Mouse (Mus musculus) bone marrow macrophage, adult 2 months (primary cell): Measurements from ENCODE around the gene Gper1. TPM values are rescaled to one million over a fixed set of nuclear protein-coding genes. Genes with fewer than 3 reads are reported as not detected.

Source experiments
- H3K27ac ChIP-seq: 2 replicates; pipeline ENCODE4 v1.5.1; 2012; ENCODE audit warnings: low read depth, low read length; ENCODE audit not compliant: insufficient read depth
- H3K4me1 ChIP-seq: 2 replicates; pipeline ENCODE4 v1.6.1; 2012; ENCODE audit warnings: low read length; ENCODE audit not compliant: control insufficient read depth, insufficient read depth
- H3K4me3 ChIP-seq: 2 replicates; pipeline ENCODE4 v1.5.1; 2012; ENCODE audit warnings: mild to moderate bottlenecking, low read length, moderate library complexity; ENCODE audit not compliant: insufficient read depth
- CTCF ChIP-seq: IDR thresholded peaks from 2 replicates; pipeline ENCODE4 v1.5.1; 2012; ENCODE audit warnings: low read depth, mild to moderate bottlenecking, low read length, moderate library complexity
- POLR2A ChIP-seq: IDR thresholded peaks from 2 replicates; pipeline ENCODE4 v1.6.1; 2012; ENCODE audit warnings: mild to moderate bottlenecking, low read depth, low read length, borderline replicate concordance
- polyA plus RNA-seq: library from polyadenylated mRNA; stranded (reverse); fragments of >200 nt; gene quantifications from 2 replicates; pipeline ENCODE4 v1.2.4, GENCODE M21; 2012; ENCODE audit not compliant: missing spikeins, insufficient read depth, insufficient read length

The Gper1 gene
- polyA plus RNA-seq, 1 experiment: not detected

DNA sequence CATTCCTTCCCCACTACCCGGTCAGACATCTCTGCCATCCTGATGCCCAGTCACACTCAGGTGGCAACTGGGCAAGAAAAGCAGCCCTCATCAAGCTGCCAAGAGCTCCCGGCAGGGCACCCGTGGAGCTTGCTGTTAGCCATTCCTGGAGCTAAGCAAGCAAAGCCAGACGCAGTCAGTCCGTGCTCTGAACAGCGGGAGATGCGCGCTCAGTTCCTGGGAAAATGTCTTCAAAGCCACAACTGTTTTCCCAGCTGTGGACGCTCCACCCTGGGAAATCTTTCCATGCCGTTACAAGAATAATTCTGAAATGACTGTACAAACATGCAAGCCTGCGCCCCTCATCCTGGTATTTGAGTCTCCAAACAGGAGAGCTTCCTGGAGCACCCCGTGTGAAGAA, 19.5 kb downstream of the Gper1 start:
- no peak overlapping the region for H3K4me3 ChIP-seq
- TF ChIP-seq CTCF (no peak), POLR2A (no peak)
- peaks cover 22% of the 10 kb centered on the region for H3K4me1 ChIP-seq
- no peak overlapping the region for H3K27ac ChIP-seq

- Histone ChIP-seq H3K4me1 (peaks cover 18% of the 10 kb centered on the region), H3K4me3 (no peak overlapping the region), H3K27ac (no peak overlapping the region)
- TF ChIP-seq POLR2A: no peak
- no peak for TF ChIP-seq CTCF
Measured at GRCm38 (mm10) chr5:139442962-139443361, 20.0 kb downstream of the Gper1 start.

GRCm38 (mm10) chr5:139445258-139445657, 22.3 kb downstream of the Gper1 start:
- TF ChIP-seq POLR2A (no peak), CTCF (no peak)
- H3K4me1 ChIP-seq: peaks cover 19% of the 10 kb centered on the region
- H3K4me3 ChIP-seq: no peak overlapping the region
- no peak overlapping the region for H3K27ac ChIP-seq

DNA sequence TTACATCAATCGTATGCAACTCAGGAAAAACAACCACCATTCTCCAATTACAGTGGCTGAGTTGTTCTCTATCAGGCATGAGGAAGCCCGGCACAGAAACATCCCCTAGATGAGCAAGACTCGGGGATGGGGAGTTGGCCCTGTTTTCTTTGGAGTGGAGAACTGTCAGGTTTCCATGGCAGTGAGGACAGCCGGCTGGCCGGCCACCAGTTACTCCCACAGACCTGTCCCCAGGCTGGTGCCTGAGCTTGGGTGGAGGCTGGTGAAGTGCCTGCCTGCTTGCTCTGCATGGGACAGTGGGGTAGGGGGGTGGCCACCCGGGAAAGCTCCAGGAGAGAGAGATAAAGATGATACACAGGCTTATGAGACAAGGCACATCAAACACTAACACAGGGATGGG, 25.1 kb downstream of the Gper1 start:
- H3K4me3 ChIP-seq: no peak overlapping the region
- peaks cover 26% of the 10 kb centered on the region for H3K4me1 ChIP-seq
- no peak overlapping the region for H3K27ac ChIP-seq
- TF ChIP-seq CTCF (no peak), POLR2A (no peak)

GRCm38 (mm10) chr5:139449161-139449791, 26.3 kb downstream of the Gper1 start:
- TF ChIP-seq POLR2A: no peak
- no peak for TF ChIP-seq CTCF
- Histone ChIP-seq H3K4me1 (peaks cover 31% of the 10 kb centered on the region), H3K4me3 (no peak overlapping the region), H3K27ac (peak overlapping the region; percentile 55)

GRCm38 (mm10) chr5:139449926-139450325, 27.0 kb downstream of the Gper1 start:
- no peak for TF ChIP-seq CTCF
- no peak for TF ChIP-seq POLR2A
- peaks cover 34% of the 10 kb centered on the region for H3K4me1 ChIP-seq
- peak overlapping the region; percentile 51 for H3K27ac ChIP-seq

GRCm38 (mm10) chr5:139453031-139453430, 30.1 kb downstream of the Gper1 start:
- no peak overlapping the region for H3K4me3 ChIP-seq
- H3K27ac ChIP-seq: no peak overlapping the region; the same call in 1 of the 2 replicates
- TF ChIP-seq POLR2A: no peak
- peaks cover 61% of the 10 kb centered on the region for H3K4me1 ChIP-seq

More at GRCm38 (mm10) chr5:139449926-139450325, 27.0 kb downstream of the Gper1 start:
- H3K4me3 ChIP-seq: no peak overlapping the region

DNA sequence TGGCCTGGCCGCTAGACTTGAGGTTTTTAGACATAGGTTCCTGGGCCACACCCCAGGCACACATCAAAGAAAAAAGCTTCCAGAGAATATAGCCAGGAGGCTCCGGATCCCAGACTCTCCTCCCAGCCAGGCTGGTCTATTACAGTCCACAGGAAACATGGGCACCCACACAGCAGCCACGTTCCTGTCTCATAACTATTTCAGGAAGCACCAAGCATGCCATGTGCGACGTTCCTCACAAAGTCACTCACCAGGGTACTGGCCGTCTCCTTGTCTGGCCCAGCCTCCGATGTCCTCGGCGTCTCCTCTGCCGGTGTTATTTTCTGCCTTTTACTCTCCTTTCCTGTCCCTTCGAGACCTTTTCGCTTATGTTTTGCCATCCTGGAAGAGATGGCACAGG, 32.2 kb downstream of the Gper1 start:
- Histone ChIP-seq H3K4me3 (no peak overlapping the region), H3K27ac (peak overlapping the region; percentile 89; the same call in 1 of the 2 replicates), H3K4me1 (peaks cover 53% of the 10 kb centered on the region)
- no peak for TF ChIP-seq POLR2A
- TF ChIP-seq CTCF: no peak

GRCm38 (mm10) chr5:139457241-139457640, 34.3 kb downstream of the Gper1 start:
- H3K4me3 ChIP-seq: peak overlapping the region; percentile 0; the same call in 1 of the 2 replicates
- peaks cover 53% of the 10 kb centered on the region for H3K4me1 ChIP-seq
- peak overlapping the region; percentile 89 for H3K27ac ChIP-seq
- TF ChIP-seq POLR2A (no peak), CTCF (no peak)

- Histone ChIP-seq H3K4me3 (peak overlapping the region; percentile 84), H3K27ac (peak overlapping the region; percentile 15; the same call in 1 of the 2 replicates), H3K4me1 (peaks cover 49% of the 10 kb centered on the region)
- no peak for TF ChIP-seq CTCF
- TF ChIP-seq POLR2A: no peak
Measured at GRCm38 (mm10) chr5:139459938-139460337, 37.0 kb downstream of the Gper1 start.
